Mouse (Mus musculus) midbrain, embryonic 13.5 days (tissue): ENCODE measurements around the gene Gcgr. TPM values are rescaled to one million over a fixed set of nuclear protein-coding genes. Genes with fewer than 3 reads are reported as not detected.

Experiments
- ATAC-seq: fragments of 200-750 bp; cut with Nextera tagmentation; 2 replicates; pipeline ENCODE4 v1.8.0; 2017; ENCODE audit warnings: mild to moderate bottlenecking, moderate TSS enrichment, moderate library complexity
- H3K27ac ChIP-seq: fragments of 300-500 bp; sonication (generic); 2 replicates; pipeline ENCODE4 v1.5.1; 2015; ENCODE audit warnings: inconsistent platforms, mild to moderate bottlenecking, moderate library complexity
- H3K27me3 ChIP-seq: fragments of 300-500 bp; sonication (generic); 2 replicates; pipeline ENCODE4 v1.6.1; 2015; ENCODE audit warnings: mild to moderate bottlenecking, inconsistent platforms
- H3K36me3 ChIP-seq: fragments of 300-500 bp; sonication (generic); 2 replicates; pipeline ENCODE4 v1.6.1; 2015; ENCODE audit warnings: mild to moderate bottlenecking, inconsistent platforms
- H3K4me1 ChIP-seq: fragments of 300-500 bp; sonication (generic); replicated peaks from 2 replicates; pipeline ENCODE4 v1.6.1; 2015; ENCODE audit warnings: inconsistent platforms
- H3K4me2 ChIP-seq: fragments of 300-500 bp; sonication (generic); replicated peaks from 2 replicates; pipeline ENCODE4 v1.6.1; 2015; ENCODE audit warnings: moderate library complexity, mild to moderate bottlenecking, inconsistent platforms
- H3K4me3 ChIP-seq: fragments of 300-500 bp; sonication (generic); replicated peaks from 2 replicates; pipeline ENCODE4 v1.5.1; 2015; ENCODE audit warnings: mild to moderate bottlenecking, inconsistent platforms
- H3K9ac ChIP-seq: fragments of 300-500 bp; sonication (generic); replicated peaks from 2 replicates; pipeline ENCODE4 v1.6.1; 2015; ENCODE audit warnings: mild to moderate bottlenecking, inconsistent platforms
- H3K9me3 ChIP-seq: fragments of 300-500 bp; sonication (generic); 2 replicates; pipeline ENCODE4 v1.6.1; 2016; ENCODE audit warnings: mild to moderate bottlenecking, inconsistent platforms
- WGBS: fragments of 180-500 bp; shearing (Covaris S2); methylation state at CpG from one replicate; pipeline ENCODE4 v1.1.7; 2015; 5-methylcytosine and 5-hydroxymethylcytosine counted together
- polyA plus RNA-seq: library from polyadenylated mRNA; unstranded; fragments of >200 nt; fragmentation: Nextera tagmentation; extraction: Ambion mirVana; gene quantifications from 2 replicates; pipeline ENCODE4 v1.2.1, GENCODE M21; 2015

The Gcgr gene
- 0.20 and 0.32 TPM in 2 replicates for polyA plus RNA-seq

GRCm38 (mm10) chr11:120530085-120530964 lies at the start of gene Gcgr:
Gcgr (plus strand) TSS chr11:120530699.
- 7% methylated on average over 59 of the region's 62 CpGs for WGBS

DNA sequence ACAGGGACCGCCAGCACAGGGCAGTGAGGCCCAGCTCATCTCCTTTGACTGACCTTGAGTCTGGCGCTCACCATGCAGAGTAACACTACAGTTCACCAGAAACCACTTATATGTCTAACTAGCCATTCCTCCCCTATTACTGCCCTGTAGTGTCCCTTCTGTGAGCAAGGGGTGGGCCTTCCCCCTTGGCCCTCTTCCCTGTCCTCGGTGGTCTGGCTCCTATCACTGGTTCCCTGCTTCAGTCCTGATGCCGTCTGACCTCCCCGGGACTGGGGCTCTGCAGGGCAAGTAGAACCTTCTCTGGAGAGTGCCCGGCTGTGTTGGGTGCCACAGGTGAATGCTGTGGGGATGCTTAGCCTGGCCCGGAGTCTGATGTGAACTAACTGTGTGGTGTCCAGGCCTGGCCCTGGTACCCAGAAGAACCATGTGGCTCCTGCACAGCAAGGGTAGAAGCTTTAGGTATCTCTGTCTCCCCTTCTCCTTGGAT lies 47.0 kb upstream of the Gcgr start:
- Histone ChIP-seq H3K9ac (peak overlapping the region; percentile 90), H3K4me1 (peaks cover 21% of the 10 kb centered on the region), H3K27ac (peak overlapping the region; percentile 91), H3K4me3 (peak overlapping the region; percentile 88), H3K27me3 (no peaks in the 10 kb centered on the region), H3K4me2 (peak overlapping the region; percentile 94), H3K9me3 (no peaks in the 10 kb centered on the region), H3K36me3 (peaks cover 74% of the 10 kb centered on the region)
- WGBS: 91% methylated on average over 7 of the region's 7 CpGs
- ATAC-seq: peak; percentile 18; the same call in 1 of the 2 replicates

More at GRCm38 (mm10) chr11:120530085-120530964, at the start of gene Gcgr:
- no peaks in the 10 kb centered on the region for H3K9me3 ChIP-seq
- peak within 1 kb of the TSS; percentile 29 for H3K4me3 ChIP-seq
- H3K9ac ChIP-seq: no peak within 1 kb of the TSS
- no peaks in the 10 kb centered on the region for H3K36me3 ChIP-seq
- H3K4me2 ChIP-seq: peak within 1 kb of the TSS; percentile 56
- H3K27me3 ChIP-seq: peaks cover 70% of the 10 kb centered on the region
- H3K4me1 ChIP-seq: peaks cover 10% of the 10 kb centered on the region
- H3K27ac ChIP-seq: no peak within 1 kb of the TSS
- 0 out of 2 replicates have a peak, but pooled peaks have one; percentile 17 for ATAC-seq

DNA sequence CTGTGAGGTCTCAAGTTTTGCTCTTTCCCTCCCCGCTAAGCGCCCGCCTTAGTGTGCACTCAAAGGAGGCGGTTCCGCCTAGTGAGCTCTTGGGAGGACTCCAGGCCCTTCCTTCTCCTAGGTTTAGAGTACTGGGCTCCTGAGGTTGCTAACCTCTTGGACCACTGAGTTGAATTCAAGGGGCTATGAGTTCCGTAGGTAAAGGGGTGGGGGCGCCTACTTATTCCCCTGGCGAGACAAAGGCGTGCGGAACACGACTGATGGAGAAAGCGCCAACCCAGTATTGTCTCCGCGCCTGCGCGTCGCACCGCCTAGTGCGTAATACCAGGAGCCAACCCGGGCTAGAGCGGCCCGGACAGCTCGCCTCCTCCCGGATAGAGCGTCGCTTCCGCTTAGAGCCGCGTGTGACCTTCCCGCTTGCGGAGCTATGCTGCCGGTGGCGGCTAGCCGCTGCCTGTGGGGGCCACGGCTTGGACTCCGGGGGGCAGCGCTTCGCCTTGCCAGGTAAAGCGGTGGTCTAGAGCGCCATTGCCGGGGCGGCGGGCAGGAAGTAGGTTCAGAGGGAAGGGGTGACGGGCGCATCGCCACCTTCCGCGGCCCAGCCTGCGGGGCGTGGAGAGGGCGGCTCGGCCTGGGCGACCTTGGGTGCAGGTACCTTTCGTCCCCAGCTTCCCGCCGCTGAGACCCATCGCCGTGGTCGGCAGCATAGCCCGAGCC lies 46.1 kb upstream of the Gcgr start, which contains the start of gene Mrpl12:
TSS of gene Mrpl12 (plus strand) at position 349 of the 717 bp plus-strand sequence.
- Histone ChIP-seq H3K4me1 (peaks cover 22% of the 10 kb centered on the region), H3K9me3 (no peaks in the 10 kb centered on the region), H3K27me3 (no peaks in the 10 kb centered on the region), H3K27ac (peak within 1 kb of the TSS; percentile 91), H3K36me3 (peaks cover 70% of the 10 kb centered on the region), H3K4me3 (peak within 1 kb of the TSS; percentile 88), H3K9ac (peak within 1 kb of the TSS; percentile 90), H3K4me2 (peak within 1 kb of the TSS; percentile 94)
- WGBS: under 1% methylated on average over 60 of the region's 60 CpGs
- peak; percentile 96 for ATAC-seq

GRCm38 (mm10) chr11:120485251-120485650 lies 45.2 kb upstream of the Gcgr start:
- Histone ChIP-seq H3K27me3 (no peaks in the 10 kb centered on the region), H3K36me3 (peaks cover 63% of the 10 kb centered on the region), H3K4me2 (peak overlapping the region; percentile 94), H3K9me3 (no peaks in the 10 kb centered on the region), H3K27ac (peak overlapping the region; percentile 91; the same call in 1 of the 2 replicates), H3K4me1 (peaks cover 26% of the 10 kb centered on the region), H3K9ac (peak overlapping the region; percentile 90), H3K4me3 (peak overlapping the region; percentile 88)
- no peak for ATAC-seq
- WGBS: 10% methylated on average over 10 of the region's 10 CpGs

DNA sequence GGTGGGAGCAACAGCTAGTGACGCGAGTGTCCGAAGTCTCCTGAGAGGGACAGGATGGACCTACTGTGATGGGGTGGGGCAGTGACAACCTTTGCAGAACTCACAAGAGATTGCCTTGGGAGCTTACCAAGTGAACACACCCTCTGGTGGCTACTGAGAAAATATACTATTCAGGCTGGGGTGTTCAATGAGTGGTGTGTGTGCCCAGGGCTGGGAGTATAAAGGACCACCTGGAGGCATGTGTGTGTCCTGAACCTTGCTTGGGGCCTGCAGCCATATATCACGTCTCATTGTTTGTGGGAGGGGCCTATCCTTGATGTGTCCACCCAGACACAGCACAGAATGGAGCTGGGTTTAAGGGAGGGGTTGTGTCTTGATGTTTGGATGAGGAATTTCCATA lies 42.0 kb upstream of the Gcgr start:
- H3K4me1 ChIP-seq: peaks cover 51% of the 10 kb centered on the region
- WGBS: 84% methylated on average over 4 of the region's 4 CpGs
- no peaks in the 10 kb centered on the region for H3K9me3 ChIP-seq
- peaks cover 31% of the 10 kb centered on the region for H3K36me3 ChIP-seq
- H3K27me3 ChIP-seq: no peaks in the 10 kb centered on the region
- ATAC-seq: no peak
- H3K27ac ChIP-seq: no peak overlapping the region
- no peak overlapping the region for H3K9ac ChIP-seq
- no peak overlapping the region for H3K4me3 ChIP-seq
- H3K4me2 ChIP-seq: no peak overlapping the region

DNA sequence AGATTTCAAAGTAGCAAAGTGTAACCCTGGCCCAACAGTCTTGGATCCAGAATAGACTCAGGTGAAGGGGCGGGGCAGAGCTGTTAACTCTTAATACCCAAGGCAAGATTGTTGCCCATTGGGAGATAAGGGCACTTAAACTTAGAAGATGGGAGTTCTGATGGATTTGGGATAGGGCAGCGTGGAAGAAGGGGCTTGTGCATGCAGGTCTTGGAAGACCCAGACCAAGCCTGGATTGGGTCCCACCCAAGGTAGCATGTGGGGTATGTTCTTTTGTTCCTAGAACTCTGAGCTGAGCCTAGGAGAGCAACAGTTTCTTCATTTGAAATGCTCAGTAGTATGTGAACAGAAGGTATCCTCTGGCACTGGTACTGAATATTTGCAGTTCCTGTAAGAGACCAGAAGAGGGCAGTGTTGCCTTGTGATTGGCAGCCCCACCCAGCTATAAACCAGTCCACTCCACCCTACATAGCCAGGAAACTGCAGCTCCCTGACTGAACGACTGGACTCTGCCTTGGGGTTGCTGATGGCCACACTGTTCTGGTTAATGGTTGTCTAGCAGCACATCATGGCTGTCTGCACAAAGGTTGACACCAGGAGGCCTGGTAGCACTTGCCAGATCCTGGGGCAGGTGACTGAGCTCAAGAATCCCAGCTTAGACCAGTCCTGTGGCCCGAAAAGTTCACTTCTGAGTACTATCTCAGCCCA lies 41.3 kb upstream of the Gcgr start:
- Histone ChIP-seq H3K4me1 (peaks cover 51% of the 10 kb centered on the region), H3K27ac (no peak overlapping the region), H3K9me3 (no peaks in the 10 kb centered on the region), H3K9ac (no peak overlapping the region), H3K36me3 (peaks cover 31% of the 10 kb centered on the region), H3K27me3 (no peaks in the 10 kb centered on the region), H3K4me2 (no peak overlapping the region), H3K4me3 (no peak overlapping the region)
- WGBS: 66% methylated on average over 4 of the region's 4 CpGs
- peak; percentile 9; the same call in 1 of the 2 replicates for ATAC-seq

- no peak overlapping the region; the same call in 1 of the 2 replicates for H3K27ac ChIP-seq
Measured at GRCm38 (mm10) chr11:120490291-120491046, 40.0 kb upstream of the Gcgr start.

GRCm38 (mm10) chr11:120491317-120492023 lies 39.0 kb upstream of the Gcgr start, which contains the start of gene Slc25a10:
Slc25a10 (plus strand) TSS chr11:120491840.
- Histone ChIP-seq H3K4me3 (peak within 1 kb of the TSS; percentile 97), H3K9ac (peak within 1 kb of the TSS; percentile 86), H3K4me1 (peaks cover 39% of the 10 kb centered on the region), H3K9me3 (no peaks in the 10 kb centered on the region), H3K4me2 (peak within 1 kb of the TSS; percentile 98), H3K27me3 (no peaks in the 10 kb centered on the region), H3K27ac (peak within 1 kb of the TSS; percentile 77), H3K36me3 (peaks cover 49% of the 10 kb centered on the region)
- under 1% methylated on average over 35 of the region's 35 CpGs for WGBS
- ATAC-seq: peak; percentile 90

More at GRCm38 (mm10) chr11:120490291-120491046, 40.0 kb upstream of the Gcgr start:
- 39% methylated on average over 4 of the region's 4 CpGs for WGBS
- H3K4me3 ChIP-seq: peak overlapping the region; percentile 97; the same call in 1 of the 2 replicates
- no peaks in the 10 kb centered on the region for H3K27me3 ChIP-seq
- H3K36me3 ChIP-seq: peaks cover 44% of the 10 kb centered on the region
- ATAC-seq: no peak
- H3K9me3 ChIP-seq: no peaks in the 10 kb centered on the region
- peaks cover 45% of the 10 kb centered on the region for H3K4me1 ChIP-seq
- H3K4me2 ChIP-seq: peak overlapping the region; percentile 98
- H3K9ac ChIP-seq: peak overlapping the region; percentile 86; the same call in 1 of the 2 replicates

DNA sequence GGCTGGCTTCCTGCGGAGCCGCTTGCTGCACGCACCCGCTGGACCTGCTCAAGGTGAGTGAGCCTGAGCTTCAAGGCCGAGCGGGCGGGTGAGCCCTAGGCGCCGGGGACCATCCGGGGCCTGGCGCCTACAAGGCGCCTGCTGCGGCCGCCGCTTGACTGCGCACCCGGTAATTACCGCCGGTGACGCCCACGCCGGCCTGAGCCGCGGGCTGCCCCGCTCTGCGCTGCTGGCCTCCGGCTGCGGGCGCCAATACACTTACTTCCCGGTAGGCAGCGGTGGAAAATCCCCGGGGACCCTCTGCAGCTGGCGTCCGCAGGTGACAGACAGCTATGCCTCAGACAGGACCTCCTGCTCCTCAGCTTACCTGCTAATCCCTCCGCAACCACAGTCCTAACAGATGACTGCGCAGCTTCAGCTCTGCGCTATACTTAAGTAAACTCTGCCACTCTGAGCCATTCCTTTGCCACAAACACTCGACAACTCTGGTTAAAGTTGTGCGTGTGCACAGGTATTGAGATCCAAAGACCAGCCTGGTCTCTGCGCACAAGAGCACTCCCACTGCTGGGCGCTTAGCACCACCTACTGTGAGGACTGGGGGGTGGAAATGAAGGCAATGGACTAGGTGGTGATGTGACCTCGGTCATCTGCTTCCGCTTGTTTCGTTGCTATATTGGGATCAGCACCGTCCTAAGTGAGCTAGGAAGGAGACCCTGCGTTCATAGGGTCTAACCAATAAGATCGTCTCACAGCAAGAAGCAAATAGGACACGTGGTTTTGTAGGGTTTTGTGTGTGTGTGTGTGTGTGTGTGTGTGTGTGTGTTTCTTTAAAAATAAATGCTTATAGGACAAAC lies 38.2 kb upstream of the Gcgr start:
- peaks cover 39% of the 10 kb centered on the region for H3K4me1 ChIP-seq
- H3K4me2 ChIP-seq: peak overlapping the region; percentile 98
- H3K27me3 ChIP-seq: no peaks in the 10 kb centered on the region
- H3K36me3 ChIP-seq: peaks cover 49% of the 10 kb centered on the region
- H3K4me3 ChIP-seq: peak overlapping the region; percentile 97
- WGBS: under 1% methylated on average over 47 of the region's 48 CpGs
- peak overlapping the region; percentile 86 for H3K9ac ChIP-seq
- ATAC-seq: peak; percentile 72
- peak overlapping the region; percentile 77 for H3K27ac ChIP-seq
- no peaks in the 10 kb centered on the region for H3K9me3 ChIP-seq

GRCm38 (mm10) chr11:120492878-120493203 lies 37.7 kb upstream of the Gcgr start:
- Histone ChIP-seq H3K4me1 (peaks cover 39% of the 10 kb centered on the region), H3K9me3 (no peaks in the 10 kb centered on the region), H3K4me2 (peak overlapping the region; percentile 98), H3K4me3 (peak overlapping the region; percentile 97), H3K27me3 (no peaks in the 10 kb centered on the region), H3K9ac (peak overlapping the region; percentile 86), H3K36me3 (peaks cover 49% of the 10 kb centered on the region), H3K27ac (peak overlapping the region; percentile 77)
- WGBS: 25% methylated on average over 3 of the region's 3 CpGs
- no peak for ATAC-seq
